Mouse (Mus musculus) heart, adult 2 months (tissue): ENCODE data around the gene Aldh1l1.
A peak's percentile ranks its signal among the peaks of the same experiment; 100 is the strongest.

Source experiments
- CTCF ChIP-seq: fragments of 200-600 bp; IDR thresholded peaks from 2 replicates; pipeline ENCODE4 v1.8.1; 2022; ENCODE audit warnings: antibody characterized with exemption, mild to moderate bottlenecking, moderate library complexity
- EP300 ChIP-seq: fragments of 200-500 bp; IDR thresholded peaks from 2 replicates; pipeline ENCODE4 v1.6.1; 2011; ENCODE audit warnings: low read depth, low read length, control low read depth; ENCODE audit not compliant: insufficient read depth
- POLR2A ChIP-seq: fragments of 200-500 bp; IDR thresholded peaks from 2 replicates; pipeline ENCODE4 v1.6.1; 2011; ENCODE audit warnings: mild to moderate bottlenecking, low read depth, low read length, control low read depth; ENCODE audit not compliant: insufficient read depth

- TF ChIP-seq CTCF = peak; percentile 99; the same call in 1 of the 2 replicates
- TF ChIP-seq POLR2A = no peak
- peak; percentile 85 for TF ChIP-seq EP300
Observed at GRCm38 (mm10) chr6:90514883-90515405, 28.7 kb downstream of the Aldh1l1 start.
